Mouse (Mus musculus): Measurements from ENCODE around the gene Drosha. TPM values are rescaled to one million over a fixed set of nuclear protein-coding genes. Genes with fewer than 3 reads are reported as not detected.

Gene Drosha
- polyA plus RNA-seq, 1 experiment from 2014 or later: 25.2 TPM

- Histone ChIP-seq H3K27ac (ENCODE audit: low read length) (no peak overlapping the region), H3K4me1 (ENCODE audit: control insufficient read depth, insufficient read depth, low read length) (no peaks in the 10 kb centered on the region), H3K9ac (ENCODE audit: low read depth, low read length) (no peak overlapping the region), H3K36me3 (ENCODE audit: control insufficient read depth, insufficient read depth, low read length) (peaks cover 5% of the 10 kb centered on the region; the same call in 1 of the 2 replicates), H3K9me3 (ENCODE audit: control insufficient read depth, low read length) (no peaks in the 10 kb centered on the region), H3K27me3 (replicated peaks; ENCODE audit: control insufficient read depth, insufficient read depth, low read length) (no peaks in the 10 kb centered on the region), H3K4me2 (ENCODE audit: low read depth, low read length) (no peak overlapping the region), H3K4me3 (ENCODE audit: low read length) (no peak overlapping the region)
- WGBS: 66% methylated on average over 18 of the region's 18 CpGs
- ATAC-seq: no peak
Measured at GRCm38 (mm10) chr15:12875442-12876176, 51.0 kb downstream of the Drosha start.

GRCm38 (mm10) chr15:12876266-12876665 lies 51.7 kb downstream of the Drosha start:
- H3K36me3 ChIP-seq (ENCODE audit: control insufficient read depth, insufficient read depth, low read length): peaks cover 5% of the 10 kb centered on the region
- H3K27me3 ChIP-seq (replicated peaks; ENCODE audit: control insufficient read depth, insufficient read depth, low read length): no peaks in the 10 kb centered on the region
- 70% methylated on average over 2 of the region's 2 CpGs for WGBS
- H3K4me2 ChIP-seq (ENCODE audit: low read depth, low read length): no peak overlapping the region
- no peak overlapping the region for H3K9ac ChIP-seq (ENCODE audit: low read depth, low read length)
- no peak overlapping the region for H3K27ac ChIP-seq (ENCODE audit: low read length)
- H3K4me3 ChIP-seq (ENCODE audit: low read length): no peak overlapping the region
- no peak for ATAC-seq
- H3K4me1 ChIP-seq (ENCODE audit: control insufficient read depth, insufficient read depth, low read length): no peaks in the 10 kb centered on the region
- no peaks in the 10 kb centered on the region for H3K9me3 ChIP-seq (ENCODE audit: control insufficient read depth, low read length)

GRCm38 (mm10) chr15:12876881-12877280 lies 52.3 kb downstream of the Drosha start:
- H3K9me3 ChIP-seq (ENCODE audit: control insufficient read depth, low read length): no peaks in the 10 kb centered on the region
- H3K4me3 ChIP-seq (ENCODE audit: low read length): no peak overlapping the region
- no peaks in the 10 kb centered on the region for H3K27me3 ChIP-seq (replicated peaks; ENCODE audit: control insufficient read depth, insufficient read depth, low read length)
- 93% methylated on average over 4 of the region's 4 CpGs for WGBS
- ATAC-seq: no peak
- H3K4me1 ChIP-seq (ENCODE audit: control insufficient read depth, insufficient read depth, low read length): no peaks in the 10 kb centered on the region
- H3K4me2 ChIP-seq (ENCODE audit: low read depth, low read length): no peak overlapping the region
- no peak overlapping the region for H3K9ac ChIP-seq (ENCODE audit: low read depth, low read length)
- peaks cover 5% of the 10 kb centered on the region for H3K36me3 ChIP-seq (ENCODE audit: control insufficient read depth, insufficient read depth, low read length)
- no peak overlapping the region for H3K27ac ChIP-seq (ENCODE audit: low read length)

- Histone ChIP-seq H3K9ac (ENCODE audit: low read depth, low read length) (no peak overlapping the region), H3K4me1 (ENCODE audit: control insufficient read depth, insufficient read depth, low read length) (no peaks in the 10 kb centered on the region), H3K4me3 (ENCODE audit: low read length) (no peak overlapping the region), H3K36me3 (ENCODE audit: control insufficient read depth, insufficient read depth, low read length) (peaks cover 5% of the 10 kb centered on the region), H3K4me2 (ENCODE audit: low read depth, low read length) (no peak overlapping the region), H3K9me3 (ENCODE audit: control insufficient read depth, low read length) (no peaks in the 10 kb centered on the region), H3K27ac (ENCODE audit: low read length) (no peak overlapping the region), H3K27me3 (replicated peaks; ENCODE audit: control insufficient read depth, insufficient read depth, low read length) (no peaks in the 10 kb centered on the region)
- no peak for ATAC-seq
- WGBS: 92% methylated on average over 12 of the region's 12 CpGs
Measured at GRCm38 (mm10) chr15:12877934-12878333, 53.3 kb downstream of the Drosha start.

- Histone ChIP-seq H3K27me3 (replicated peaks; ENCODE audit: control insufficient read depth, insufficient read depth, low read length) (no peaks in the 10 kb centered on the region), H3K9me3 (ENCODE audit: control insufficient read depth, low read length) (no peaks in the 10 kb centered on the region), H3K4me3 (ENCODE audit: low read length) (no peak overlapping the region), H3K9ac (ENCODE audit: low read depth, low read length) (no peak overlapping the region), H3K4me2 (ENCODE audit: low read depth, low read length) (no peak overlapping the region), H3K36me3 (ENCODE audit: control insufficient read depth, insufficient read depth, low read length) (peaks cover 8% of the 10 kb centered on the region), H3K4me1 (ENCODE audit: control insufficient read depth, insufficient read depth, low read length) (no peaks in the 10 kb centered on the region), H3K27ac (ENCODE audit: low read length) (no peak overlapping the region)
- 91% methylated on average over 9 of the region's 9 CpGs for WGBS
- no peak for ATAC-seq
Measured at GRCm38 (mm10) chr15:12878581-12878980, 54.0 kb downstream of the Drosha start.

- no peaks in the 10 kb centered on the region for H3K9me3 ChIP-seq (ENCODE audit: control insufficient read depth, low read length)
- WGBS: 83% methylated on average over 8 of the region's 8 CpGs
- no peak for ATAC-seq
- H3K4me3 ChIP-seq (ENCODE audit: low read length): no peak overlapping the region
- H3K9ac ChIP-seq (ENCODE audit: low read depth, low read length): no peak overlapping the region
- H3K27ac ChIP-seq (ENCODE audit: low read length): no peak overlapping the region
- H3K4me1 ChIP-seq (ENCODE audit: control insufficient read depth, insufficient read depth, low read length): no peaks in the 10 kb centered on the region
- peaks cover 9% of the 10 kb centered on the region for H3K36me3 ChIP-seq (ENCODE audit: control insufficient read depth, insufficient read depth, low read length)
- no peaks in the 10 kb centered on the region for H3K27me3 ChIP-seq (replicated peaks; ENCODE audit: control insufficient read depth, insufficient read depth, low read length)
- H3K4me2 ChIP-seq (ENCODE audit: low read depth, low read length): no peak overlapping the region
Measured at GRCm38 (mm10) chr15:12879937-12880336, 55.3 kb downstream of the Drosha start.

- Histone ChIP-seq H3K9ac (ENCODE audit: low read depth, low read length) (no peak overlapping the region), H3K27ac (ENCODE audit: low read length) (no peak overlapping the region), H3K4me1 (ENCODE audit: control insufficient read depth, insufficient read depth, low read length) (no peaks in the 10 kb centered on the region), H3K4me3 (ENCODE audit: low read length) (no peak overlapping the region), H3K36me3 (ENCODE audit: control insufficient read depth, insufficient read depth, low read length) (peaks cover 9% of the 10 kb centered on the region), H3K4me2 (ENCODE audit: low read depth, low read length) (no peak overlapping the region), H3K9me3 (ENCODE audit: control insufficient read depth, low read length) (no peaks in the 10 kb centered on the region), H3K27me3 (replicated peaks; ENCODE audit: control insufficient read depth, insufficient read depth, low read length) (no peaks in the 10 kb centered on the region)
- no peak for ATAC-seq
- 93% methylated on average over 15 of the region's 15 CpGs for WGBS
Measured at GRCm38 (mm10) chr15:12884855-12885254, 60.2 kb downstream of the Drosha start.

- no peaks in the 10 kb centered on the region for H3K27me3 ChIP-seq (replicated peaks; ENCODE audit: control insufficient read depth, insufficient read depth, low read length)
- H3K4me1 ChIP-seq (ENCODE audit: control insufficient read depth, insufficient read depth, low read length): no peaks in the 10 kb centered on the region
- no peaks in the 10 kb centered on the region for H3K9me3 ChIP-seq (ENCODE audit: control insufficient read depth, low read length)
- H3K4me2 ChIP-seq (ENCODE audit: low read depth, low read length): no peak overlapping the region
- H3K4me3 ChIP-seq (ENCODE audit: low read length): no peak overlapping the region
- no peak overlapping the region for H3K27ac ChIP-seq (ENCODE audit: low read length)
- no peak overlapping the region for H3K9ac ChIP-seq (ENCODE audit: low read depth, low read length)
- no peak for ATAC-seq
- WGBS: 94% methylated on average over 11 of the region's 11 CpGs
- peaks cover 9% of the 10 kb centered on the region for H3K36me3 ChIP-seq (ENCODE audit: control insufficient read depth, insufficient read depth, low read length)
Measured at GRCm38 (mm10) chr15:12885361-12885760, 60.7 kb downstream of the Drosha start.

- Histone ChIP-seq H3K4me1 (ENCODE audit: control insufficient read depth, insufficient read depth, low read length) (no peaks in the 10 kb centered on the region), H3K4me2 (ENCODE audit: low read depth, low read length) (no peak overlapping the region), H3K4me3 (ENCODE audit: low read length) (no peak overlapping the region), H3K9ac (ENCODE audit: low read depth, low read length) (no peak overlapping the region), H3K27ac (ENCODE audit: low read length) (no peak overlapping the region), H3K36me3 (ENCODE audit: control insufficient read depth, insufficient read depth, low read length) (peaks cover 12% of the 10 kb centered on the region; the same call in 1 of the 2 replicates), H3K27me3 (replicated peaks; ENCODE audit: control insufficient read depth, insufficient read depth, low read length) (no peaks in the 10 kb centered on the region), H3K9me3 (ENCODE audit: control insufficient read depth, low read length) (no peaks in the 10 kb centered on the region)
- ATAC-seq: no peak
- 95% methylated on average over 8 of the region's 8 CpGs for WGBS
Measured at GRCm38 (mm10) chr15:12887206-12887605, 62.6 kb downstream of the Drosha start.

- Histone ChIP-seq H3K27me3 (replicated peaks; ENCODE audit: control insufficient read depth, insufficient read depth, low read length) (no peaks in the 10 kb centered on the region), H3K4me2 (ENCODE audit: low read depth, low read length) (no peak overlapping the region), H3K9me3 (ENCODE audit: control insufficient read depth, low read length) (no peaks in the 10 kb centered on the region), H3K4me3 (ENCODE audit: low read length) (no peak overlapping the region), H3K27ac (ENCODE audit: low read length) (no peak overlapping the region), H3K9ac (ENCODE audit: low read depth, low read length) (no peak overlapping the region), H3K4me1 (ENCODE audit: control insufficient read depth, insufficient read depth, low read length) (no peaks in the 10 kb centered on the region), H3K36me3 (ENCODE audit: control insufficient read depth, insufficient read depth, low read length) (peaks cover 12% of the 10 kb centered on the region; the same call in 1 of the 2 replicates)
- ATAC-seq: no peak
- WGBS: 93% methylated on average over 4 of the region's 4 CpGs
Measured at GRCm38 (mm10) chr15:12888312-12888711, 63.7 kb downstream of the Drosha start.

All from intestine, embryonic 16.5 days (tissue).